Mouse (Mus musculus) limb, embryonic 14.5 days (tissue): Measurements from ENCODE around the gene 6430531B16Rik. TPM values are rescaled to one million over a fixed set of nuclear protein-coding genes. Genes with fewer than 3 reads are reported as not detected.

Experiments
- ATAC-seq: fragments of 200-750 bp; cut with Nextera tagmentation; 2 replicates; pipeline ENCODE4 v1.8.0; 2017; ENCODE audit warnings: low read depth, moderate number of reproducible peaks, moderate TSS enrichment; ENCODE audit not compliant: low FRiP score
- DNase-seq: peaks from one replicate; pipeline ENCODE4 v3.0.0-alpha.2; 2015; ENCODE audit warnings: low spot score
- H3K27ac ChIP-seq: fragments of 300-500 bp; sonication (generic); replicated peaks from 2 replicates; pipeline ENCODE4 v1.5.1; 2014; ENCODE audit warnings: low read depth, mild to moderate bottlenecking, low read length, moderate library complexity, mixed read lengths
- H3K27me3 ChIP-seq: fragments of 300-500 bp; sonication (generic); 2 replicates; pipeline ENCODE4 v1.6.1; 2014; ENCODE audit warnings: low read length, mixed read lengths; ENCODE audit not compliant: control insufficient read depth, insufficient read depth
- H3K36me3 ChIP-seq: fragments of 300-500 bp; sonication (generic); 2 replicates; pipeline ENCODE4 v1.6.1; 2014; ENCODE audit warnings: mild to moderate bottlenecking, low read length, moderate library complexity, mixed read lengths; ENCODE audit not compliant: control insufficient read depth, insufficient read depth
- H3K4me1 ChIP-seq: fragments of 300-500 bp; sonication (generic); 2 replicates; pipeline ENCODE4 v1.6.1; 2014; ENCODE audit warnings: antibody characterized with exemption, low read length, mixed read lengths; ENCODE audit not compliant: control insufficient read depth, insufficient read depth
- H3K4me2 ChIP-seq: fragments of 300-500 bp; sonication (generic); replicated peaks from 2 replicates; pipeline ENCODE4 v1.6.1; 2014; ENCODE audit warnings: low read depth, mild to moderate bottlenecking, low read length, moderate library complexity; ENCODE audit not compliant: severe bottlenecking
- H3K4me3 ChIP-seq: fragments of 300-500 bp; sonication (generic); replicated peaks from 2 replicates; pipeline ENCODE4 v1.5.1; 2014; ENCODE audit warnings: low read length
- H3K9ac ChIP-seq: fragments of 300-500 bp; sonication (generic); 2 replicates; pipeline ENCODE4 v1.6.1; 2014; ENCODE audit warnings: mild to moderate bottlenecking, low read depth, low read length, moderate library complexity; ENCODE audit not compliant: severe bottlenecking
- H3K9me3 ChIP-seq: fragments of 300-500 bp; sonication (generic); 2 replicates; pipeline ENCODE4 v1.6.1; 2016; ENCODE audit warnings: low read length; ENCODE audit not compliant: control insufficient read depth
- POLR2A ChIP-seq: fragments of 200-500 bp; IDR thresholded peaks from 2 replicates; pipeline ENCODE4 v1.8.0; 2012; ENCODE audit warnings: inconsistent platforms, mild to moderate bottlenecking, moderate library complexity, borderline replicate concordance; ENCODE audit not compliant: insufficient read depth, insufficient read length; ENCODE audit errors: extremely low read depth
- WGBS: fragments of 180-500 bp; shearing (Covaris S2); extraction: QIAGEN DNeasy Blood & Tissue Kit; methylation state at CpG from one replicate; pipeline ENCODE4 v1.1.7; 2014; 5-methylcytosine and 5-hydroxymethylcytosine counted together
- polyA plus RNA-seq, 2 experiments: library from polyadenylated mRNA; depleted of rRNA in 1 of 2; stranded (reverse) in 1 of 2; unstranded in 1 of 2; fragments of >200 nt; fragmentation: Nextera tagmentation in 1 of 2; extraction: Ambion mirVana in 1 of 2; gene quantifications; 2 replicates each; pipeline versions ENCODE4 v1.2.1 to v1.2.3; 2012 to 2014

Gene 6430531B16Rik
- polyA plus RNA-seq, 2 experiments: 0.08 TPM; not detected in 1

DNA sequence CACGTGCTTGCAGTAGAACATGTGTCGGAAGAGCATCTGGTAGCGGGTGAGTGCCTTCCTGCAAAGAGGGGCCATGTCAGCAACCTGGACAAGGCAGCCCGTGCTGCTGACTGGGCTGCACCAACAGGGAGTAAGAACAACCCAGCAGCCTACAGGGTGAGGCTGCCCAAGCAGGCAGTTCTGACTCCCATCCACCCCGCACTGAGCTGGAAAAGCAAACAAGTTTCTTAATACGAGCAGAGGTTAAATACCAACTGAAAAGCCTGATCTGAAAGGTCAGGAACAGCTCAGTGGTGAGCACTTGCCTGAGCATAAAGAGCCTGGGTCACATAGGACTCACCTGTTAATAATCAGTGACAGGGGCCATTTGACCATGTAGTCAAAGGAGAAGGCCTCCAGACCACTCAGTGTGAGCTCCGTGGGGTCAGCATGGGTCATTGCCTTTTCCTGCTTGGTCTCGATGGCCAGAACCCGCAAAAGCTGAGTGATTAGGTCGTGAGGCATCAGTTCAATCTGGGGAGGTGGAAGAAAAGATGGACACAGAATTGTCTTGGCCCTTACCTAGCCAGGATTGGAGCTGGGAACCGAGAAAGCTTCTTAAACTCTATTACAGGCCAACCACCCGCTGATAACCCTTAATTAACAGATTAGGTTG lies 22.7 kb upstream of the 6430531B16Rik start:
- Histone ChIP-seq H3K36me3 (peaks cover 93% of the 10 kb centered on the region), H3K4me1 (no peaks in the 10 kb centered on the region), H3K4me2 (no peak overlapping the region), H3K9me3 (no peaks in the 10 kb centered on the region), H3K27ac (no peak overlapping the region), H3K4me3 (no peak overlapping the region), H3K27me3 (no peaks in the 10 kb centered on the region), H3K9ac (no peak overlapping the region)
- WGBS: 71% methylated on average over 12 of the region's 12 CpGs
- TF ChIP-seq POLR2A: no peak
- DNase-seq (no peak), ATAC-seq (no peak)

DNA sequence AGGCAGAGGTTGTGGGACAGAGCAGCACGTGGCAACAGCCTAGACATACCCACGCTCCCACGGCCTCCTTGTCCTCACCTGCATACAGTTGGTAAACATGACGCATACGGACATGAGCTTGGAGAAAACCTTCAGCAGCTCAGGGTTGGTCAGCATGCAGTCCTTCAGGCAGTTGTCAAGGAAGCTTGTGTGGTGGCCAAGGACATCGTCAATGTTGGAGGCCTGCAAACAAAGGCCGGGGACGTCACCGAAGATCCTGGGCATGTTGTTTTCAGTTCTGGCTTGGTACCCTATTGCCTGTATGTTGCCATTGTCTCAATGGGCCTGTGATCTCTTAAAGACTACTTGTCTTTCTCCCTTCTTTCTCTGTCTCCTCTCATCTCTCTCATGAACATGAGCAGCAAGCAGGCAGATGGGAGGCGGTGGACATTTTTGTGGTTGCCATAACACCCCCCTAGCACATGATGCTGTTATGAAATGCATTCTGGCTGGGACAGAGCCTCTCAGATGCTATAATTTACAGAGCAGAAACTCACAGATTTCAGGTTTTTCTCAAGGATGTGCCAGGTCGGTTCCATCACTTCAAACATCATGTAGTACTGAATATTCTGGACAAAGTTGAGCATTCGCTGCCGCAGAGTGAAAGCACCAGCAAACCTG lies 20.3 kb upstream of the 6430531B16Rik start:
- Histone ChIP-seq H3K4me1 (no peaks in the 10 kb centered on the region), H3K27me3 (no peaks in the 10 kb centered on the region), H3K36me3 (peaks cover 88% of the 10 kb centered on the region), H3K4me3 (no peak overlapping the region), H3K27ac (no peak overlapping the region), H3K9me3 (no peaks in the 10 kb centered on the region), H3K4me2 (no peak overlapping the region), H3K9ac (no peak overlapping the region)
- ATAC-seq (no peak), DNase-seq (no peak)
- 94% methylated on average over 13 of the region's 13 CpGs for WGBS
- TF ChIP-seq POLR2A: no peak

DNA sequence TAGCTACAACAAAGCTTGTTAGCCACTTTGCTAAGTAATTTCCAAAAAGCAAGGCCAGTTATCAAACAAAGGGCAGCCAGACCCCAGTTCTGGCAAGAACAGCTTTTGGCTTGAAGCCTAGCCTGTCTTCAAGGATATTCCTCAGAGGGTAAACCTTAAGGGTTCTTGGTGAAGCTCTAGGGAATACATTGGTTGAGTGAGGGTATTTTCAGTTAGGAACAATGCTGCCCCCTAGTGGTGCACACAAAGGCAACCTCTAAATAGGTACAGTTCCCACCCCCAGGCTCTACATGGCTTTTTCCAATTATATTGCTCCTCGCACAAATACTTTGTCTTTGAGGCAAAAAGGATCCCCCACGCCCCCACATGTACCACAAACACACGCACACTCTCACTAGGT lies 16.1 kb upstream of the 6430531B16Rik start:
- peaks cover 53% of the 10 kb centered on the region for H3K36me3 ChIP-seq
- WGBS: 29% methylated on average over 3 of the region's 3 CpGs
- no peak overlapping the region for H3K9ac ChIP-seq
- H3K4me2 ChIP-seq: no peak overlapping the region
- H3K4me1 ChIP-seq: no peaks in the 10 kb centered on the region
- no peaks in the 10 kb centered on the region for H3K27me3 ChIP-seq
- ATAC-seq (no peak), DNase-seq (peak; percentile 60)
- H3K27ac ChIP-seq: no peak overlapping the region
- TF ChIP-seq POLR2A: no peak
- no peaks in the 10 kb centered on the region for H3K9me3 ChIP-seq
- H3K4me3 ChIP-seq: no peak overlapping the region

DNA sequence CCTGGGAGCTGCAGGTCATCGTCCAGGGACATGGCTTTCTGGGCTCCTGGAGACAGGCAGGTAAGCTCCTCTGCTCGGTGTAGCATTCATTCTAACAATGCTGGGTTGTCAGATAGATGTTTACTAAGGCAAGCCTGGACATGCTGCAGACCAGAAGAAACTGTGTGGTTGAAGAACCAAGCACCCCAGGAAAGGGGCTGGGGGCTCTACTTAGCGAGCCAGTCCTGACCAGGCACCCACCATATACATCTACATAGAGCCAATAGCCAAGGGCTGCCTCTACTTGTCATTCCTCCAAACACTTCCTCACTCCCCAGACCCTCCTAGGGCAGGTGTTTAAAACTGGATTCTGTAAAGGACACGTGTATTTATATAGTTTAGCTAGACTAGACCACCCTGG lies 15.6 kb upstream of the 6430531B16Rik start:
- no peak overlapping the region for H3K27ac ChIP-seq
- no peaks in the 10 kb centered on the region for H3K4me1 ChIP-seq
- no peak overlapping the region for H3K4me3 ChIP-seq
- H3K36me3 ChIP-seq: peaks cover 49% of the 10 kb centered on the region
- DNase-seq (no peak), ATAC-seq (no peak)
- WGBS: 69% methylated on average over 4 of the region's 4 CpGs
- H3K4me2 ChIP-seq: no peak overlapping the region
- H3K27me3 ChIP-seq: no peaks in the 10 kb centered on the region
- no peak for TF ChIP-seq POLR2A
- no peaks in the 10 kb centered on the region for H3K9me3 ChIP-seq
- H3K9ac ChIP-seq: no peak overlapping the region

DNA sequence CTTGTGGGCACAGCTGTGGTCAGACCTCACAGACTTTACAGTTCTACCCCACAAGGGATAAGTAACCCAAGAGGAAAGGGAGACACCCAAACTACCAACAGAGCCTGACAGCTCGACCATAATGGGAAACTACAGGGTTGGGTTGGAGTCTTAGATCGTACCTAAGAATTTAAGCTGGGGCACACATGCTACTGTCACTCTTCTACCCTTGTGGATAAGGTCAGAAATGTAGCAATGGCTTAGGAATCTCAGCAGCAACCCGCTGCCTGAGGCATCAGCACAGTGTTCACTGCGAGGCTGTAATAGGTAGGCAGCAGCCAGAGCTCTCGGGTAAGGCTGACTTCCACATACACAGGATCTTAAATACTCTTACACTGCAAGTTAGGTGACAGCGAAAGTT lies 15.0 kb upstream of the 6430531B16Rik start:
- DNase-seq (no peak), ATAC-seq (no peak)
- H3K4me3 ChIP-seq: no peak overlapping the region
- no peaks in the 10 kb centered on the region for H3K9me3 ChIP-seq
- H3K27me3 ChIP-seq: no peaks in the 10 kb centered on the region
- peaks cover 42% of the 10 kb centered on the region for H3K36me3 ChIP-seq
- H3K27ac ChIP-seq: no peak overlapping the region
- WGBS: 81% methylated on average over 6 of the region's 6 CpGs
- H3K9ac ChIP-seq: no peak overlapping the region
- H3K4me2 ChIP-seq: no peak overlapping the region
- H3K4me1 ChIP-seq: no peaks in the 10 kb centered on the region
- TF ChIP-seq POLR2A: no peak
